Mouse (Mus musculus) MEL (cell line): ENCODE results near the gene Klra7. TPM values are rescaled to one million over a fixed set of nuclear protein-coding genes. Genes with fewer than 3 reads are reported as not detected.
A peak's percentile ranks its signal among the peaks of the same experiment; 100 is the strongest.
"Not testable (repeated sequence)": the region's sequence is repeated elsewhere in the genome, so short reads cannot be mapped to it uniquely, and the experiment has no call there.

Experiments
- DNase-seq: peaks from one replicate; pipeline ENCODE4 v3.0.0; 2011; ENCODE audit warnings: low read depth, low spot score
- H3K27ac ChIP-seq: 2 replicates; pipeline ENCODE4 v1.5.1; 2012; ENCODE audit warnings: low read depth, mild to moderate bottlenecking, control low read depth, low read length, moderate library complexity; ENCODE audit not compliant: control insufficient read depth
- H3K27me3 ChIP-seq, 2 experiments: fragments of 150-350 bp in 1 of 2; sonication (generic) in 1 of 2; 2 replicates each; pipeline ENCODE4 v1.6.1; 2012; ENCODE audit warnings: low read length in 2 of 2, mild to moderate bottlenecking in 2 of 2, improper control_type of control experiment in 1 of 2, moderate library complexity in 1 of 2; ENCODE audit not compliant: insufficient read depth in 2 of 2, control insufficient read depth in 1 of 2
- H3K36me3 ChIP-seq, 2 experiments: 2 replicates each; pipeline ENCODE4 v1.6.1; 2012 to 2014; ENCODE audit warnings: low read length in 2 of 2, improper control_type of control experiment in 1 of 2, inconsistent platforms in 1 of 2, mild to moderate bottlenecking in 1 of 2; ENCODE audit not compliant: insufficient read depth in 2 of 2, control insufficient read depth in 1 of 2
- H3K4me1 ChIP-seq, 2 experiments: fragments of 150-350 bp in 1 of 2; sonication (generic) in 1 of 2; 2 replicates each; pipeline ENCODE4 v1.6.1; 2012; ENCODE audit warnings: low read length in 2 of 2, improper control_type of control experiment in 1 of 2, mild to moderate bottlenecking in 1 of 2; ENCODE audit not compliant: insufficient read depth in 2 of 2, control insufficient read depth in 1 of 2
- H3K4me3 ChIP-seq, 2 experiments: fragments of 150-350 bp in 1 of 2; sonication (generic) in 1 of 2; 2 replicates each; pipeline ENCODE4 v1.5.1; 2012; ENCODE audit warnings: low read depth in 2 of 2, low read length in 2 of 2, mild to moderate bottlenecking in 2 of 2, moderate library complexity in 2 of 2, control low read depth in 1 of 2, improper control_type of control experiment in 1 of 2; ENCODE audit not compliant: control insufficient read depth in 1 of 2, insufficient read depth in 1 of 2
- H3K79me2 ChIP-seq: 2 replicates; pipeline ENCODE4 v1.6.1; 2012; ENCODE audit warnings: mild to moderate bottlenecking, low read length, moderate library complexity; ENCODE audit not compliant: control insufficient read depth, poor library complexity, insufficient read depth
- H3K9ac ChIP-seq: 2 replicates; pipeline ENCODE4 v1.6.1; 2012; ENCODE audit warnings: low read depth, mild to moderate bottlenecking, control low read depth, low read length, moderate library complexity; ENCODE audit not compliant: control insufficient read depth, poor library complexity, severe bottlenecking
- H3K9me3 ChIP-seq: fragments of 150-350 bp; sonication (generic); replicated peaks from 2 replicates; pipeline ENCODE4 v1.6.1; 2012; ENCODE audit warnings: mild to moderate bottlenecking, low read length, improper control_type of control experiment, moderate library complexity; ENCODE audit not compliant: insufficient read depth
- CTCF ChIP-seq, 3 experiments: IDR thresholded peaks in 2 of 3; conservative IDR thresholded peaks in 1 of 3; 2 replicates each; pipeline ENCODE4 v1.5.1; 2011 to 2012; ENCODE audit warnings: low read length in 3 of 3, low read depth in 2 of 3, mild to moderate bottlenecking in 2 of 3, improper control_type of control experiment in 1 of 3, inconsistent platforms in 1 of 3, mixed read lengths in 1 of 3, moderate library complexity in 1 of 3; ENCODE audit not compliant: control insufficient read depth in 1 of 3, insufficient read depth in 1 of 3, poor library complexity in 1 of 3, severe bottlenecking in 1 of 3
- EP300 ChIP-seq, 2 experiments: IDR thresholded peaks; 2 replicates each; pipeline ENCODE4 v1.6.1; 2011; ENCODE audit warnings: improper control_type of control experiment in 2 of 2, low read length in 2 of 2, low read depth in 1 of 2, mild to moderate bottlenecking in 1 of 2
- ETS1 ChIP-seq: IDR thresholded peaks from 2 replicates; pipeline ENCODE4 v1.6.1; 2012; ENCODE audit warnings: low read depth, mild to moderate bottlenecking, inconsistent platforms, low read length, improper control_type of control experiment, moderate library complexity
- GATA1 ChIP-seq: IDR thresholded peaks from 2 replicates; pipeline ENCODE4 v1.6.1; 2011; ENCODE audit warnings: low read depth, low read length, improper control_type of control experiment
- MAX ChIP-seq: IDR thresholded peaks from 2 replicates; pipeline ENCODE4 v1.6.1; 2011; ENCODE audit warnings: low read length, improper control_type of control experiment
- MYB ChIP-seq: IDR thresholded peaks from 2 replicates; pipeline ENCODE4 v1.6.1; 2011; ENCODE audit warnings: mild to moderate bottlenecking, low read depth, low read length, improper control_type of control experiment
- MYC ChIP-seq: IDR thresholded peaks from 2 replicates; pipeline ENCODE4 v1.6.1; 2011; ENCODE audit warnings: low read depth, mild to moderate bottlenecking, low read length, improper control_type of control experiment, moderate library complexity
- RAD21 ChIP-seq: IDR thresholded peaks from 2 replicates; pipeline ENCODE4 v1.6.1; 2011; ENCODE audit warnings: mild to moderate bottlenecking, low read depth, low read length, improper control_type of control experiment
- RCOR1 ChIP-seq: IDR thresholded peaks from 2 replicates; pipeline ENCODE4 v1.6.1; 2012; ENCODE audit warnings: low read depth, mild to moderate bottlenecking, inconsistent platforms, low read length, improper control_type of control experiment
- TCF12 ChIP-seq: IDR thresholded peaks from 2 replicates; pipeline ENCODE4 v1.6.1; 2014; ENCODE audit warnings: low read depth, mild to moderate bottlenecking, inconsistent platforms, low read length, improper control_type of control experiment, moderate library complexity
- USF2 ChIP-seq, 2 experiments: IDR thresholded peaks; 2 replicates each; pipeline ENCODE4 v1.6.1; 2011 to 2012; ENCODE audit warnings: improper control_type of control experiment in 2 of 2, low read length in 2 of 2, borderline replicate concordance in 1 of 2, inconsistent platforms in 1 of 2, low read depth in 1 of 2, mild to moderate bottlenecking in 1 of 2; ENCODE audit not compliant: insufficient read depth in 1 of 2
- ZMIZ1 ChIP-seq: IDR thresholded peaks from 2 replicates; pipeline ENCODE4 v1.6.1; 2012; ENCODE audit warnings: low read depth, mild to moderate bottlenecking, inconsistent platforms, low read length, improper control_type of control experiment, moderate library complexity
- polyA plus RNA-seq, 2 experiments: library from polyadenylated mRNA; stranded (reverse) in 1 of 2; unstranded in 1 of 2; fragments of >175 nt in 1 of 2; fragments of >200 nt in 1 of 2; gene quantifications; 2 replicates each; pipeline versions ENCODE4 v1.2.1 to v1.2.4; 2012; ENCODE audit warnings: low replicate concordance in 2 of 2, low read depth in 1 of 2; ENCODE audit not compliant: insufficient read length in 2 of 2, insufficient read depth in 1 of 2, missing spikeins in 1 of 2
- total RNA-seq: library from RNA; depleted of rRNA; stranded (reverse); fragments of 300-350 nt; gene quantifications from 2 replicates; pipeline ENCODE4 v1.2.3, GENCODE M21; 2012

Gene Klra7
- total and polyA plus RNA-seq, 3 experiments: not detected

- no peak overlapping the region for H3K9ac ChIP-seq
- no peaks in the 10 kb centered on the region for H3K36me3 ChIP-seq
- no peaks in the 10 kb centered on the region for H3K27me3 ChIP-seq
- TF ChIP-seq GATA1 (no peak), RAD21 (no peak), MAX (no peak), CTCF (IDR thresholded peaks at IDR 0.05 in 2 of 3, conservative IDR thresholded peaks at IDR 0.05 in 1 of 3; ENCODE audit: control insufficient read depth in 1 of 3, insufficient read depth in 1 of 3, low read depth in 2 of 3, low read length in 3 of 3, poor library complexity in 1 of 3, severe bottlenecking in 1 of 3) (no peak), TCF12 (no peak), ETS1 (no peak), USF2 (IDR thresholded peaks at IDR 0.05; ENCODE audit: borderline replicate concordance in 1 of 2, insufficient read depth in 1 of 2, low read depth in 1 of 2, low read length in 2 of 2) (no peak), ZMIZ1 (no peak), MYC (no peak)
- TF ChIP-seq, all 39 proteins: peak for 0
- Histone ChIP-seq H3K79me2 (no peaks in the 10 kb centered on the region), H3K4me3 (no peak overlapping the region), H3K27ac (no peak overlapping the region), H3K4me1 (peaks cover 0 to 2% of the 10 kb centered on the region in 2 experiments; a peak in 1 of 4 replicates), H3K9me3 (no peaks in the 10 kb centered on the region)
- DNase-seq: no peak
Measured at GRCm38 (mm10) chr6:130237536-130237935, 4.4 kb upstream of the Klra7 start.

GRCm38 (mm10) chr6:130236635-130237034, 3.5 kb upstream of the Klra7 start:
- no peaks in the 10 kb centered on the region for H3K36me3 ChIP-seq
- no peak overlapping the region for H3K9ac ChIP-seq
- H3K4me1 ChIP-seq: peaks cover 0 to 2% of the 10 kb centered on the region in 2 experiments; a peak in 1 of 4 replicates
- H3K4me3 ChIP-seq: no peak overlapping the region
- H3K27ac ChIP-seq: no peak overlapping the region
- H3K79me2 ChIP-seq: no peaks in the 10 kb centered on the region
- DNase-seq: peak; percentile 44
- no peaks in the 10 kb centered on the region for H3K27me3 ChIP-seq
- no peak for TF ChIP-seq MYB
- peak; percentile 70 for TF ChIP-seq GATA1
- TF ChIP-seq EP300 (IDR thresholded peaks at IDR 0.05; ENCODE audit: low read depth in 1 of 2, low read length in 2 of 2): peak; percentile 68 to 72
- 0 out of 2 replicates have a peak, but pooled peaks have one; percentile 27 for TF ChIP-seq RCOR1
- 0 out of 2 replicates have a peak, but pooled peaks have one; percentile 29 for TF ChIP-seq ETS1
- TF ChIP-seq TCF12: peak; percentile 78
- no peaks in the 10 kb centered on the region for H3K9me3 ChIP-seq

DNA sequence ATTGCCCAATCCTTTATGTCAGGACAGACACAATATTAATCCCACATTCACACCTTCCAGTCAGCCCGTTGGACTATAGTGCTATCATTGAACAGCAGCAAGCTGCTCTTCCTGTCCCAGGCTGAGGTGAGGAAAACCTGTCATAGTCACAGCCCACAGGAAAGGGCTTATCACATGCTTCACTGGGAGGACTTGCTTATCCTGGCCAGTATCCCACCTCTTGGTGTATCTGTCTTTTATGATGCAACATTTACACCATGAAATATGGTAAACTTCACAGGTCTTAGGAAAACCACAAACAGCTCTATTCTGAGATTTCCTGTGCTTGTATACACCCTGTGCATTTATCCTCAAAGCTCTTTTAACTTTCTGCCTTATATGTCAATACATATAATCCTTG, 35.7 kb downstream of the Klra7 start:
- DNase-seq: peak; percentile 2

GRCm38 (mm10) chr6:130193012-130193411, 40.1 kb downstream of the Klra7 start, which contains the start of gene Klra9:
Gene Klra9, minus strand, starts transcription at chr6:130193112.
- not testable (repeated sequence) for H3K27ac ChIP-seq, H3K27me3 ChIP-seq, H3K9me3 ChIP-seq, H3K9ac ChIP-seq, H3K79me2 ChIP-seq, DNase-seq, H3K4me3 ChIP-seq, H3K4me1 ChIP-seq, H3K36me3 ChIP-seq

More for the DNA sequence above, 35.7 kb downstream of the Klra7 start:
- not testable (repeated sequence) for H3K9me3 ChIP-seq, H3K79me2 ChIP-seq, H3K36me3 ChIP-seq, H3K9ac ChIP-seq, H3K4me3 ChIP-seq, H3K4me1 ChIP-seq, H3K27ac ChIP-seq, H3K27me3 ChIP-seq
